Mouse (Mus musculus) thymus, postnatal 10 days (tissue): ENCODE data around the gene Cmah.

Experiments used
- DNase-seq, 2 experiments: peaks; one replicate each; pipeline ENCODE4 v3.0.0; 2021; ENCODE audit warnings: low spot score in 2 of 2

The Cmah gene

GRCm38 (mm10) chr13:24327201-24327600, at the start of gene Cmah:
Gene Cmah (plus strand): TSS chr13:24327404.
- DNase-seq = no peak

- no peak for DNase-seq
These were observed 47.8 kb upstream of the Cmah start for GRCm38 (mm10) chr13:24279407-24279761.

- DNase-seq = no peak
These were observed 47.3 kb upstream of the Cmah start for GRCm38 (mm10) chr13:24279762-24280438.

- DNase-seq = peak; percentile 69 to 79
These were observed 46.5 kb upstream of the Cmah start, which contains the start of gene Carmil1 for GRCm38 (mm10) chr13:24280439-24281431. Gene Carmil1 (minus strand): TSS chr13:24280795.

GRCm38 (mm10) chr13:24287381-24287780, 39.8 kb upstream of the Cmah start:
- no peak for DNase-seq

GRCm38 (mm10) chr13:24297252-24297651, 30.0 kb upstream of the Cmah start:
- DNase-seq = peak in 1 of 2 experiments; percentile 62

- no peak for DNase-seq
These were observed 21.7 kb upstream of the Cmah start for GRCm38 (mm10) chr13:24305486-24305885.

- peak in 1 of 2 experiments; percentile 43 for DNase-seq
These were observed 21.0 kb upstream of the Cmah start for GRCm38 (mm10) chr13:24306248-24306647.

- no peak for DNase-seq
These were observed 15.9 kb upstream of the Cmah start for GRCm38 (mm10) chr13:24311011-24311940.

GRCm38 (mm10) chr13:24316563-24316962, 10.6 kb upstream of the Cmah start:
- DNase-seq = no peak

- peak in 1 of 2 experiments; percentile 36 for DNase-seq
These were observed 8.6 kb upstream of the Cmah start for GRCm38 (mm10) chr13:24318618-24319017.

GRCm38 (mm10) chr13:24321313-24321712, 5.9 kb upstream of the Cmah start:
- no peak for DNase-seq

- no peak for DNase-seq
These were observed 1.0 kb downstream of the Cmah start for GRCm38 (mm10) chr13:24328036-24328817.

GRCm38 (mm10) chr13:24330128-24330527, 2.9 kb downstream of the Cmah start:
- DNase-seq = no peak

- no peak for DNase-seq
These were observed 3.8 kb downstream of the Cmah start for GRCm38 (mm10) chr13:24330836-24331523.

- DNase-seq = no peak
These were observed 5.3 kb downstream of the Cmah start for GRCm38 (mm10) chr13:24332537-24332936.

GRCm38 (mm10) chr13:24336818-24337217, 9.6 kb downstream of the Cmah start:
- DNase-seq = no peak

- DNase-seq = peak; percentile 36 to 66
These were observed 10.7 kb downstream of the Cmah start for GRCm38 (mm10) chr13:24337874-24338273.

- peak in 1 of 2 experiments; percentile 28 for DNase-seq
These were observed 11.2 kb downstream of the Cmah start for GRCm38 (mm10) chr13:24338343-24338861.

GRCm38 (mm10) chr13:24339907-24340306, 12.7 kb downstream of the Cmah start:
- no peak for DNase-seq
